Mouse (Mus musculus): ENCODE measurements around the gene Lemd1. TPM values are rescaled to one million over a fixed set of nuclear protein-coding genes. Genes with fewer than 3 reads are reported as not detected.

The Lemd1 gene
- total and polyA plus RNA-seq, 3 experiments: not detected

GRCm38 (mm10) chr1:132287445-132287844 lies 96.2 kb downstream of the Lemd1 start:
- DNase-seq: no peak
- H3K27me3 ChIP-seq (ENCODE audit: control insufficient read depth, insufficient read depth, low read length): no peaks in the 10 kb centered on the region
- 53% methylated on average over 2 of the region's 2 CpGs for WGBS
- H3K36me3 ChIP-seq (ENCODE audit: control insufficient read depth, insufficient read depth, low read length): no peaks in the 10 kb centered on the region
- H3K9ac ChIP-seq (ENCODE audit: low read depth, low read length): no peak overlapping the region
- intact Hi-C loops (cut with DNase I): no loop called here
- TF ChIP-seq CTCF (IDR thresholded peaks at IDR 0.05): no peak
- H3K79me2 ChIP-seq (replicated peaks; ENCODE audit: control insufficient read depth, insufficient read depth, low read length): no peaks in the 10 kb centered on the region
- H3K4me3 ChIP-seq: no peak overlapping the region
- H3K4me1 ChIP-seq (ENCODE audit: control insufficient read depth, insufficient read depth, low read length): peaks cover 4% of the 10 kb centered on the region; the same call in 1 of the 2 replicates
- no peak overlapping the region for H3K27ac ChIP-seq

GRCm38 (mm10) chr1:132287991-132288451 lies 96.8 kb downstream of the Lemd1 start:
- intact Hi-C loops (cut with DNase I): no loop called here
- TF ChIP-seq CTCF (IDR thresholded peaks at IDR 0.05) (peak; percentile 7; the same call in 1 of the 2 replicates), EP300 (IDR thresholded peaks at IDR 0.05; ENCODE audit: insufficient read depth, low read depth, low read length) (no peak)
- Histone ChIP-seq H3K79me2 (replicated peaks; ENCODE audit: control insufficient read depth, insufficient read depth, low read length) (no peaks in the 10 kb centered on the region), H3K4me1 (ENCODE audit: control insufficient read depth, insufficient read depth, low read length) (peaks cover 5% of the 10 kb centered on the region), H3K9ac (ENCODE audit: low read depth, low read length) (no peak overlapping the region), H3K4me3 (no peak overlapping the region), H3K27me3 (ENCODE audit: control insufficient read depth, insufficient read depth, low read length) (no peaks in the 10 kb centered on the region), H3K27ac (no peak overlapping the region), H3K36me3 (ENCODE audit: control insufficient read depth, insufficient read depth, low read length) (no peaks in the 10 kb centered on the region)
- no peak for DNase-seq
- WGBS: 48% methylated on average over 11 of the region's 11 CpGs

- H3K9ac ChIP-seq (ENCODE audit: low read depth, low read length): no peak overlapping the region
- peaks cover 5% of the 10 kb centered on the region for H3K4me1 ChIP-seq (ENCODE audit: control insufficient read depth, insufficient read depth, low read length)
- H3K36me3 ChIP-seq (ENCODE audit: control insufficient read depth, insufficient read depth, low read length): no peaks in the 10 kb centered on the region
- H3K27ac ChIP-seq: no peak overlapping the region
- DNase-seq: no peak
- whole genome bisulfite sequencing: 66% methylated on average over 6 of the region's 6 CpGs
- H3K27me3 ChIP-seq (ENCODE audit: control insufficient read depth, insufficient read depth, low read length): no peaks in the 10 kb centered on the region
- TF ChIP-seq POLR2A (IDR thresholded peaks at IDR 0.05; ENCODE audit: insufficient read depth, low read depth, low read length) (no peak), EP300 (IDR thresholded peaks at IDR 0.05; ENCODE audit: insufficient read depth, low read depth, low read length) (no peak), CTCF (IDR thresholded peaks at IDR 0.05) (no peak)
- H3K4me3 ChIP-seq: no peak overlapping the region
- intact Hi-C loops (cut with DNase I): no loop called here
- H3K79me2 ChIP-seq (replicated peaks; ENCODE audit: control insufficient read depth, insufficient read depth, low read length): no peaks in the 10 kb centered on the region
Measured at GRCm38 (mm10) chr1:132289965-132290364, 98.7 kb downstream of the Lemd1 start.

- no peak for DNase-seq
- WGBS: 78% methylated on average over 11 of the region's 11 CpGs
- intact Hi-C loops (cut with DNase I): no loop called here
Measured at GRCm38 (mm10) chr1:132290921-132291675, 99.9 kb downstream of the Lemd1 start.

GRCm38 (mm10) chr1:132291706-132292105 lies 100.5 kb downstream of the Lemd1 start:
- Histone ChIP-seq H3K27ac (no peak overlapping the region), H3K27me3 (ENCODE audit: control insufficient read depth, insufficient read depth, low read length) (no peaks in the 10 kb centered on the region), H3K4me3 (no peak overlapping the region), H3K4me1 (ENCODE audit: control insufficient read depth, insufficient read depth, low read length) (peaks cover 5% of the 10 kb centered on the region), H3K9ac (ENCODE audit: low read depth, low read length) (no peak overlapping the region), H3K79me2 (replicated peaks; ENCODE audit: control insufficient read depth, insufficient read depth, low read length) (no peaks in the 10 kb centered on the region), H3K36me3 (ENCODE audit: control insufficient read depth, insufficient read depth, low read length) (no peaks in the 10 kb centered on the region)
- 75% methylated on average over 4 of the region's 4 CpGs for WGBS
- DNase-seq: no peak
- intact Hi-C loops (cut with DNase I): no loop called here
- TF ChIP-seq EP300 (IDR thresholded peaks at IDR 0.05; ENCODE audit: insufficient read depth, low read depth, low read length) (no peak), POLR2A (IDR thresholded peaks at IDR 0.05; ENCODE audit: insufficient read depth, low read depth, low read length) (no peak), CTCF (IDR thresholded peaks at IDR 0.05) (no peak)

More at GRCm38 (mm10) chr1:132290921-132291675, 99.9 kb downstream of the Lemd1 start:
- no peaks in the 10 kb centered on the region for H3K27me3 ChIP-seq (ENCODE audit: control insufficient read depth, insufficient read depth, low read length)
- H3K27ac ChIP-seq: no peak overlapping the region
- no peak overlapping the region for H3K9ac ChIP-seq (ENCODE audit: low read depth, low read length)
- peaks cover 5% of the 10 kb centered on the region for H3K4me1 ChIP-seq (ENCODE audit: control insufficient read depth, insufficient read depth, low read length)
- no peak overlapping the region for H3K4me3 ChIP-seq
- H3K36me3 ChIP-seq (ENCODE audit: control insufficient read depth, insufficient read depth, low read length): no peaks in the 10 kb centered on the region
- TF ChIP-seq EP300 (IDR thresholded peaks at IDR 0.05; ENCODE audit: insufficient read depth, low read depth, low read length) (no peak), POLR2A (IDR thresholded peaks at IDR 0.05; ENCODE audit: insufficient read depth, low read depth, low read length) (no peak)
- H3K79me2 ChIP-seq (replicated peaks; ENCODE audit: control insufficient read depth, insufficient read depth, low read length): no peaks in the 10 kb centered on the region

GRCm38 (mm10) chr1:132292318-132293129 lies 101.3 kb downstream of the Lemd1 start:
- intact Hi-C loops (cut with DNase I): no loop called here
- Histone ChIP-seq H3K27ac (no peak overlapping the region), H3K9ac (ENCODE audit: low read depth, low read length) (no peak overlapping the region), H3K4me3 (no peak overlapping the region), H3K36me3 (ENCODE audit: control insufficient read depth, insufficient read depth, low read length) (no peaks in the 10 kb centered on the region), H3K27me3 (ENCODE audit: control insufficient read depth, insufficient read depth, low read length) (no peaks in the 10 kb centered on the region), H3K79me2 (replicated peaks; ENCODE audit: control insufficient read depth, insufficient read depth, low read length) (no peaks in the 10 kb centered on the region), H3K4me1 (ENCODE audit: control insufficient read depth, insufficient read depth, low read length) (peaks cover 2% of the 10 kb centered on the region)
- DNase-seq: no peak
- WGBS: 50% methylated on average over 21 of the region's 21 CpGs
- no peak for TF ChIP-seq POLR2A (IDR thresholded peaks at IDR 0.05; ENCODE audit: insufficient read depth, low read depth, low read length)
- TF ChIP-seq CTCF (IDR thresholded peaks at IDR 0.05): peak; percentile 22; the same call in 1 of the 2 replicates
